Mouse (Mus musculus) hindbrain, embryonic 15.5 days (tissue): ENCODE measurements around the gene Rnls. TPM values are rescaled to one million over a fixed set of nuclear protein-coding genes. Genes with fewer than 3 reads are reported as not detected.

Experiments
- ATAC-seq: fragments of 200-750 bp; cut with Nextera tagmentation; 2 replicates; pipeline ENCODE4 v1.8.0; 2017; ENCODE audit warnings: low read depth, moderate number of reproducible peaks, moderate TSS enrichment; ENCODE audit not compliant: low FRiP score
- H3K27ac ChIP-seq: fragments of 300-500 bp; sonication (generic); replicated peaks from 2 replicates; pipeline ENCODE4 v1.5.1; 2015; ENCODE audit warnings: mild to moderate bottlenecking, inconsistent platforms
- H3K27me3 ChIP-seq: fragments of 300-500 bp; sonication (generic); 2 replicates; pipeline ENCODE4 v1.6.1; 2015; ENCODE audit warnings: control low read depth, inconsistent platforms
- H3K36me3 ChIP-seq: fragments of 300-500 bp; sonication (generic); 2 replicates; pipeline ENCODE4 v1.6.1; 2015; ENCODE audit warnings: control low read depth, inconsistent platforms
- H3K4me1 ChIP-seq: fragments of 300-500 bp; sonication (generic); replicated peaks from 2 replicates; pipeline ENCODE4 v1.6.1; 2015; ENCODE audit warnings: control low read depth, inconsistent platforms
- H3K4me2 ChIP-seq: fragments of 300-500 bp; sonication (generic); 2 replicates; pipeline ENCODE4 v1.6.1; 2015; ENCODE audit warnings: moderate library complexity, mild to moderate bottlenecking, inconsistent platforms
- H3K4me3 ChIP-seq: fragments of 300-500 bp; sonication (generic); 2 replicates; pipeline ENCODE4 v1.5.1; 2015; ENCODE audit warnings: mild to moderate bottlenecking, inconsistent platforms
- H3K9ac ChIP-seq: fragments of 300-500 bp; sonication (generic); 2 replicates; pipeline ENCODE4 v1.6.1; 2015; ENCODE audit warnings: inconsistent platforms
- H3K9me3 ChIP-seq: fragments of 300-500 bp; sonication (generic); 2 replicates; pipeline ENCODE4 v1.6.1; 2016; ENCODE audit warnings: control low read depth, inconsistent platforms
- WGBS: fragments of 180-500 bp; shearing (Covaris S2); methylation state at CpG from one replicate; pipeline ENCODE4 v1.1.7; 2015; 5-methylcytosine and 5-hydroxymethylcytosine counted together
- polyA plus RNA-seq: library from polyadenylated mRNA; unstranded; fragments of >200 nt; fragmentation: Nextera tagmentation; extraction: Ambion mirVana; gene quantifications from 2 replicates; pipeline ENCODE4 v1.2.1, GENCODE M21; 2015

The Rnls gene
- polyA plus RNA-seq, 1 experiment from 2014 or later = 9.7 TPM

DNA sequence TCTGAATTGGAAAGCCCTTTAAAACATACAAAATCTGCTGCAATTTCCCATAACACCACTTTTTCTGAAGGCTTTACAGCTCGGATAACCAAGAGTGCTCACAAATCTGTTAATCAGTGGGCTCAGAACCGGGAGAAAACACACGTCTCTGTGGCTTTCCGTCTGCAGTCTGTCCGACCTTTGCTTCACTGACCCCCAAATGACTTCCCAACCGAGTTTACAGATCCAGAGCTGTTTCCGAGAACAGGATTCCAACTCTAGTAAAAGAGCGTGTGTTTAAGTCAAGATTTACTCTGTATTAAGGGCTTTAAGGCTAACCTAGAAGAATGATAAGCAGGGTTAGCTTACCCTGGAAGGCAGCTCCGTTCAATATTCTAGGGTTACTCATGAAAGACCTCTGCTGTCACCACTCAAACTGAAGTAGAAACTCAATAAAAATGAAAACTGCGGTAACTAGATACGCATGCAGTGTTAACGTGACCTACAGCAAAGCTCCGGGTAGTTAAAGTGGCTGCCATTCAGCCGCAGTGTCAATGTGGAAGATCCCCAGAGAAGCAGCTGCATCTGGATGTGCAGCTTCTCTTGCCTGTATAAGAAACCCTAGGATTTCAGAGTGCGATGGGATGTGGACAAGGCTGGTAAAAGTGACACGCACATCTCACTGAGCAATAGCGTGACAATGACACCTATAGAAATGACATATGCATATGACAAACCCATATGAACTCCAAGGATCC lies 224.4 kb downstream of the Rnls start:
- WGBS = 82% methylated on average over 17 of the region's 17 CpGs
- no peak overlapping the region for H3K4me2 ChIP-seq
- no peaks in the 10 kb centered on the region for H3K4me1 ChIP-seq
- H3K9me3 ChIP-seq = no peaks in the 10 kb centered on the region
- H3K4me3 ChIP-seq = no peak overlapping the region
- no peaks in the 10 kb centered on the region for H3K36me3 ChIP-seq
- no peak overlapping the region for H3K27ac ChIP-seq
- H3K27me3 ChIP-seq = no peaks in the 10 kb centered on the region
- no peak overlapping the region for H3K9ac ChIP-seq
- no peak for ATAC-seq

DNA sequence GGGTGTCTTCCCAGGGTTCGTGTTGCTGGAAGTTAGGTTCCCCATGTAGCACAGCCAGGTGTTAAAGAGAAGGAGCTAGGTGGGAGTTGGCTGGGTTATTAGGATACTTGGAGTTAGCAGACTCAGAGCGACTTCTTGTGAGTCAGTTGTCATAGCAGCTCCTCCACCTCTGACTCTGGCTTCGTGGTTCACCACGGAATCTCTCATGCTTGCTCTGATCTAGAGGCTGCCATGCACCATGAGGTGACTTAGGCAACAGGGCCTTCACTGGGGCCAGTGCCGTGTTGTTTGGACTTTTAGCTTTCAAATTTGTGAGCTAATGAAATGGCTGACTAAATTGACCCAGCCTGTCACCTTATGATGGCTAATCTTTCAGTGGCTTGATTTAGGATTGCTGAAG lies 227.3 kb downstream of the Rnls start:
- Histone ChIP-seq H3K36me3 (no peaks in the 10 kb centered on the region), H3K4me1 (no peaks in the 10 kb centered on the region), H3K9ac (no peak overlapping the region), H3K27ac (no peak overlapping the region), H3K4me2 (no peak overlapping the region), H3K9me3 (no peaks in the 10 kb centered on the region), H3K4me3 (no peak overlapping the region), H3K27me3 (no peaks in the 10 kb centered on the region)
- WGBS = 89% methylated on average over 5 of the region's 5 CpGs
- no peak for ATAC-seq

DNA sequence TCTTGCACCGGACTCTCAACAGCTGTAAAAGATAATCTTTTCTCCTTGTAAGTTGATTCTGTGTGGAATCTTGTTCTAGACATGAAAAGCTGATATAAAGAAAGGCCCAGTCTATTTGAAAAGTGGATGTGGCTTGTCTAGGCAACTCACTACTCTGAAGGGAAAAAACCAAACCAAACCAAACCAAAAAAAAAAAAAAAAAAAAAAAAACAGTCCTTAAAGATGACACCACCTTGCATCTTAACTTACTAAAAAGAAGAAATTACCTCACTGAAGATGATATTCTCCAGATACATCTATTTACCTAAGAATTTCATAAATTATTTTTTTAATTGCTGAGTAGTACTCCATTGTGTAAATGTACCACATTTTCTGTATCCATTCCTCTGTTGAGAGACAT lies 230.2 kb downstream of the Rnls start:
- H3K36me3 ChIP-seq = no peaks in the 10 kb centered on the region
- H3K27me3 ChIP-seq = no peaks in the 10 kb centered on the region
- no peak overlapping the region for H3K9ac ChIP-seq
- H3K4me3 ChIP-seq = no peak overlapping the region
- no peak overlapping the region for H3K27ac ChIP-seq
- no peak for ATAC-seq
- no peaks in the 10 kb centered on the region for H3K9me3 ChIP-seq
- 85% methylated on average over 1 of the region's 1 CpGs for WGBS
- H3K4me1 ChIP-seq = no peaks in the 10 kb centered on the region
- no peak overlapping the region for H3K4me2 ChIP-seq

DNA sequence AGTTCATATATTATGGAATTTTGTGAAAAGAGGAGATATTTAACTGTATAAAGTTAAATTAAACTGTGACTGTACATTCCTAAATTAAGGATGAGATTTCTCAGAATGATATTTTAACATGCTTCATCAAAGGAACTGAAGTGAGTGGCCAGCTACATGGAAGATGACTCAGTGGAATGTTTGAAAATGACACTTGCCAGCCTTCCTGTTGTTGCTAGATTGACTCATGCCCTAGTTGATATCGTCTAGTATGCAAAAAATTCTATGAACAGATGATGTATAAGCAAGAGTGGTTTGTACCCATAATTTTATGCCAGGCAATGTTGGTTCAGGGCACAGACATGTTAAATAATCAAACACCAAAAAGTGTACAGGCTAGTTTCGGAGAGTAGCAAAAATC lies 232.2 kb downstream of the Rnls start:
- Histone ChIP-seq H3K4me2 (no peak overlapping the region), H3K36me3 (no peaks in the 10 kb centered on the region), H3K4me3 (no peak overlapping the region), H3K9me3 (no peaks in the 10 kb centered on the region), H3K27ac (no peak overlapping the region), H3K27me3 (no peaks in the 10 kb centered on the region), H3K4me1 (no peaks in the 10 kb centered on the region), H3K9ac (no peak overlapping the region)
- ATAC-seq = no peak
- WGBS = 91% methylated on average over 2 of the region's 2 CpGs

DNA sequence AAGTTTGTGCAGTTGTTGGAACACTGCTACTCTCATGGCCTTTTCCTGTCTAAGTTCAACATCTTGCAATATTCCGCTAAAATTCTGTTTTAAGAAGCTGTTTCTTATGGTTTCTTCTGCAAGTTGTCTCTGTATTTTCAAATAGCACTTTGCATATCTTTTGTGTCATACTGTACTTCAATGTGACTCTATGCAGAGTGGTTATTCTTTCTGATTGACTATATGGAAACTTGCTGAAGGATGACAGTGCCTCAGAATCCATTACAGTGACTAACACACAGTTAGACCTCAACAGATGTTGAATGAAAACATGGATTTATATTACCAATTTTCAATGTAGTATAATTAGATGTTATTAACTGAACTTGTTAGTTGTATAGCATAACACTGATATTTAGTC lies 232.9 kb downstream of the Rnls start:
- H3K27ac ChIP-seq = no peak overlapping the region
- 93% methylated on average over 1 of the region's 1 CpGs for WGBS
- no peak overlapping the region for H3K4me2 ChIP-seq
- no peaks in the 10 kb centered on the region for H3K9me3 ChIP-seq
- ATAC-seq = no peak
- H3K9ac ChIP-seq = no peak overlapping the region
- no peaks in the 10 kb centered on the region for H3K36me3 ChIP-seq
- no peaks in the 10 kb centered on the region for H3K4me1 ChIP-seq
- no peaks in the 10 kb centered on the region for H3K27me3 ChIP-seq
- H3K4me3 ChIP-seq = no peak overlapping the region

DNA sequence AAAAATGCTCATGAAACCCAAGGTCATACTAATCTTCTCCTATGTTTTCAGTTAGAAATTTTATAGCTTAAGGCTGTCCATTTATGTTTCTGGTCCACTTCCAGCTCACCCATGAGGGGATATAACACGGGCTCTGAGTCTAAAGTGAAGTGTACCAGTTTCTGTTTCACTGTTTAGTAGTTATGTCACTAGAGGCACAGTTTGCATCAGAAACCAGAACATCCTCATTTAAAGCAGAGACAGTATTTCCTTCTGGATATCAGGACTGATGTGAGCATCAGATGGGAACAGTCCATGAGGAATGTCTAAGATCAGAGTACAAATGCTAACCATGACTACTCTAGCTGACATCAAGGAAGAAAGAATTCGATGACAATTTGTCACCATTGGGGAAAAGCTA lies 233.9 kb downstream of the Rnls start:
- H3K27ac ChIP-seq = no peak overlapping the region
- no peaks in the 10 kb centered on the region for H3K4me1 ChIP-seq
- WGBS = 91% methylated on average over 2 of the region's 2 CpGs
- H3K4me2 ChIP-seq = no peak overlapping the region
- H3K36me3 ChIP-seq = no peaks in the 10 kb centered on the region
- H3K9me3 ChIP-seq = no peaks in the 10 kb centered on the region
- no peaks in the 10 kb centered on the region for H3K27me3 ChIP-seq
- no peak overlapping the region for H3K9ac ChIP-seq
- ATAC-seq = no peak
- no peak overlapping the region for H3K4me3 ChIP-seq

DNA sequence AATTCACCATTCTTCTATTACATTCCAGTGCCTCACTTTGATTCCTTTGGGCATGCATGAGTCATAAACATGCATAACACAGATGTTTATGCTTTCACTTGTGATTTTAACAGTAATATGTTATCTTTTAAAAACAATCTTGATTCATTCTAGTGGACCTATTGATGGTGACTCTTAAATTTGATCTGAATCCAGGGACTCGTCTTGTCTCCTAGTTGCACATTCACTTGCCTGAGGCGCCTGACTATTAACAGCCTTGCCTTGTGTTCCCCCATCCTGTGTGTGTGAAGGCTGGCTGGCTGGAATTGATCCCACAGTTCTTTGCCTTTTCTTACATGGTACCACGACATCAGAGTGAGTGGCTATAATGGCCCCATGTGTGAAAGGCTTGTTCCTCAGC lies 243.7 kb downstream of the Rnls start:
- H3K27me3 ChIP-seq = no peaks in the 10 kb centered on the region
- H3K4me2 ChIP-seq = no peak overlapping the region
- ATAC-seq = no peak
- H3K36me3 ChIP-seq = no peaks in the 10 kb centered on the region
- H3K9me3 ChIP-seq = no peaks in the 10 kb centered on the region
- H3K4me3 ChIP-seq = no peak overlapping the region
- WGBS = 78% methylated on average over 3 of the region's 3 CpGs
- H3K4me1 ChIP-seq = no peaks in the 10 kb centered on the region
- no peak overlapping the region for H3K9ac ChIP-seq
- no peak overlapping the region for H3K27ac ChIP-seq

DNA sequence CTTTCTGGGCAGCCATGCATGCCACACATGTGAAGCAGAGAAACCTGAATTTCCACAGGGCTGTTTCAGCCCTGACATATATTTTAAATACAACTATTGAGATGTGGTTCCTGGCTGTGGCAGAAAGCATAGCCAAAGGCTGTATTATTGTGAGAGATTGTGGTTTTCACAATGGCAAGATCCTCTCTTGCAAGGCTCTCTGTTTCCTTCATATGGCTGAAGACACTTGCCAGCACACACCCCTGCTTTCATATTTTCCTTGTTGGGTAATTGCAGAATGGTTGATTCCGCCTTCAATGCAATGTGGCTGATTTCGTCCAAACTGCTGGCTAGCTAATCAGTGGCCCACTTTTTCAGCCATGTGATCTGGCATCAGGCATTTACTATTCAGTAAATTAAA lies 248.9 kb downstream of the Rnls start:
- ATAC-seq = no peak
- H3K9me3 ChIP-seq = no peaks in the 10 kb centered on the region
- no peaks in the 10 kb centered on the region for H3K4me1 ChIP-seq
- no peak overlapping the region for H3K27ac ChIP-seq
- no peaks in the 10 kb centered on the region for H3K27me3 ChIP-seq
- no peak overlapping the region for H3K4me2 ChIP-seq
- H3K36me3 ChIP-seq = no peaks in the 10 kb centered on the region
- H3K4me3 ChIP-seq = no peak overlapping the region
- WGBS = 87% methylated on average over 2 of the region's 2 CpGs
- H3K9ac ChIP-seq = no peak overlapping the region

DNA sequence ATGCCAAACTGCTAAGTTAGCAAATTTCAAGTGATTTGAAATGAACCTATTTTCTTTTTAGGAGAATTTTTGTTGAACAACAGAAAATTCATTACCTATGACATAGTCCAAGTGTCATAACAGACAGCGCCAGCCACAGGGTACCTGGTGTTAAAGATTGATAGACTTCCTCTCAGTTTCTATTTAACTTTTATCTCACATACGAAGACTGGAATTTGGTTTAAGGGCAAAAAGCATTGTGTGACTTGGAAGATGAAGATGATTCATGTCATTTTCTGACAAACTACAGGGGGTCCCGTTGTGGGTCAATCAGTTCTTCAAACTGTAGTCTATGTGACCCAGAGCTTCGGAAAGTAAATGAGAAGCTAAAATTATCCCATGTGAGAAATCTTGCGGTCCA lies 254.8 kb downstream of the Rnls start:
- Histone ChIP-seq H3K4me3 (no peak overlapping the region), H3K9me3 (no peaks in the 10 kb centered on the region), H3K27me3 (no peaks in the 10 kb centered on the region), H3K36me3 (no peaks in the 10 kb centered on the region), H3K4me1 (no peaks in the 10 kb centered on the region), H3K4me2 (no peak overlapping the region), H3K9ac (no peak overlapping the region), H3K27ac (no peak overlapping the region)
- 91% methylated on average over 5 of the region's 5 CpGs for WGBS
- ATAC-seq = no peak

DNA sequence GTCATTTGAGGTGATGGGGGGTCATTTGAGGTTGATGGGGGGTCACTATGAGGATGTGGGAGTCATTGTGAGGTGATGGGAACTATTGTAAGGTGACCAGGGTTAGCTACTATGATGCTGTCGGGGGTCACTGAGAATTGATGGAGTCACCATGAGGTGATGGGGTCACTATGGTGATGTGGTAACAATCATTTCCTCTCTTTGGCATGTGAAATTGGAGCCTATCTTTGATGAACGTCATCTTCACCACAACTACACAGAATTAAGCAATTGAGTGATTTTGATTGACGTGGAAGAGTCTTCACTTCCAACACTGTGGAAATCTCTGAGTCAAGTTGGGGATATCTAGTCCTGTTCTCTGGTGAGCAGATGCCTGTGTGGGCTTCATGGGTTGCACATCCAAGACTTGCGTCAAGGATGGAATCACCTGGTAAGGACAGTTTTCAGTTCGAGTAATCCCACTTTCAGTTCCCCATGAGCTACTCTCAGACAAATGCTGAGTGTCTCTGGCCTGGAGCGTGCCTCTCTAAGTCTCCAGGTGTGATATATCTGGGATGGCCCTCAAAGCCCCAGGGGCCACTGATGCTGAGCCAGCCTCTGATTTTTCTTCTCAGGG lies 269.4 kb downstream of the Rnls start:
- Histone ChIP-seq H3K4me1 (no peaks in the 10 kb centered on the region), H3K4me3 (no peak overlapping the region), H3K27me3 (no peaks in the 10 kb centered on the region), H3K9me3 (no peaks in the 10 kb centered on the region), H3K27ac (no peak overlapping the region), H3K9ac (no peak overlapping the region), H3K4me2 (no peak overlapping the region), H3K36me3 (no peaks in the 10 kb centered on the region)
- ATAC-seq = no peak
- 89% methylated on average over 6 of the region's 6 CpGs for WGBS

DNA sequence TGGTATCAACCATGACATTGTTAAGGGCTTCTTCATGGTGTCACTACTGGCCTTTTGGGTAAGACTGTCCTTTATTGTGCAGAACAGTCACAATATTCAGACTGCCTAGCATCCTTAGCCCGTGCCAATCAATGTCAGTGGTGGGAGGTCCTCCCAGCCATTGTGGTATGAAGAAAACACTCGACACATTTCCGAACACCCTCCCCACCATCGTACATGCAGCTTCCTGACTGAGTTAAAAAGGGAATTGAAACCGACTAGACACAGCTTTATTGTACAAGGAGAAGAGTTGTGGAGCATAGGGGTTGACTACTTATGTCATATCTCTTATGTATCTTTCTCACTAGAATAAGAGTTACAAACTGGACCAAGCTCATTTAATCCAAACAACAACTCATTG lies 272.1 kb downstream of the Rnls start:
- H3K9me3 ChIP-seq = no peaks in the 10 kb centered on the region
- H3K27me3 ChIP-seq = no peaks in the 10 kb centered on the region
- no peaks in the 10 kb centered on the region for H3K4me1 ChIP-seq
- no peak for ATAC-seq
- H3K27ac ChIP-seq = no peak overlapping the region
- H3K4me3 ChIP-seq = no peak overlapping the region
- WGBS = 69% methylated on average over 5 of the region's 5 CpGs
- H3K36me3 ChIP-seq = no peaks in the 10 kb centered on the region
- H3K9ac ChIP-seq = no peak overlapping the region
- H3K4me2 ChIP-seq = no peak overlapping the region

DNA sequence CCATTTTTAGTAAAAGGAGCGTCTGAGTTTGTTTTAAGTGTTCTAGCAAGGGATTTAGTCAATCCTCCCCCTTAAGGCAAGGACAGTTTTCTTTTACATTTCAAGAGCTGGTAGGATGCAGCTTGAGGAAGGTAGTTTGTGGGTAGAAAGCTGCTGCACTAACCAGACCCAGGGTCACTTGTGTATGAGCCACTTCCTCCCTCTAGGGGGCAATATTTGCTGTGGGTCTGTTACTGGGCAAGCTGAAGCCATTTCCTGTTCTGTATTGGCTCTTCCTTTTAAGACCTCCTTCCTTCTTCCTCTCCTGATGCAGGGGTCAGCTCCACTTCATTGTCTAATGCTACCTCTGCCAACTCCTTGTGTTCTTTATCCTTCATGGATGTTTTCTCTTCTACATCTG lies 273.2 kb downstream of the Rnls start:
- Histone ChIP-seq H3K36me3 (no peaks in the 10 kb centered on the region), H3K27ac (no peak overlapping the region), H3K4me2 (no peak overlapping the region), H3K9me3 (no peaks in the 10 kb centered on the region), H3K4me3 (no peak overlapping the region), H3K9ac (no peak overlapping the region), H3K27me3 (no peaks in the 10 kb centered on the region), H3K4me1 (no peaks in the 10 kb centered on the region)
- 76% methylated on average over 1 of the region's 1 CpGs for WGBS
- ATAC-seq = no peak
